Mouse (Mus musculus): Measurements from ENCODE around the gene Capns1. TPM values are rescaled to one million over a fixed set of nuclear protein-coding genes. Genes with fewer than 3 reads are reported as not detected.

Capns1 gene
- polyA plus RNA-seq, 1 experiment from 2014 or later, result 71.7 TPM

GRCm38 (mm10) chr7:30154040-30154439, 44.6 kb downstream of the Capns1 start:
- WGBS (ENCODE audit: insufficient replicate concordance), result 82% methylated on average over 1 of the region's 1 CpGs
- H3K27me3 ChIP-seq (ENCODE audit: control insufficient read depth, insufficient read depth, low read length), result no peaks in the 10 kb centered on the region
- no peak for ATAC-seq (replicated peaks; ENCODE audit: insufficient number of reproducible peaks, low FRiP score, low TSS enrichment)
- peaks cover 65% of the 10 kb centered on the region for H3K9me3 ChIP-seq (replicated peaks; ENCODE audit: control insufficient read depth, low read length)
- H3K4me3 ChIP-seq (ENCODE audit: low read depth, low read length), result no peak overlapping the region
- no peak overlapping the region for H3K27ac ChIP-seq (ENCODE audit: low read depth, low read length)
- H3K4me2 ChIP-seq, result no peak overlapping the region
- no peaks in the 10 kb centered on the region for H3K4me1 ChIP-seq (ENCODE audit: control insufficient read depth, insufficient read depth, low read length)
- H3K9ac ChIP-seq (ENCODE audit: low read depth, low read length), result no peak overlapping the region
- peaks cover 61% of the 10 kb centered on the region for H3K36me3 ChIP-seq (ENCODE audit: control insufficient read depth, insufficient read depth, low read length)

GRCm38 (mm10) chr7:30147011-30147410, 51.6 kb downstream of the Capns1 start:
- Histone ChIP-seq H3K4me1 (ENCODE audit: control insufficient read depth, insufficient read depth, low read length) (no peaks in the 10 kb centered on the region), H3K9ac (ENCODE audit: low read depth, low read length) (no peak overlapping the region), H3K27ac (ENCODE audit: low read depth, low read length) (no peak overlapping the region), H3K27me3 (ENCODE audit: control insufficient read depth, insufficient read depth, low read length) (no peaks in the 10 kb centered on the region), H3K4me3 (ENCODE audit: low read depth, low read length) (no peak overlapping the region), H3K36me3 (ENCODE audit: control insufficient read depth, insufficient read depth, low read length) (peaks cover 8% of the 10 kb centered on the region), H3K9me3 (replicated peaks; ENCODE audit: control insufficient read depth, low read length) (peaks cover 23% of the 10 kb centered on the region), H3K4me2 (no peak overlapping the region)
- no peak for ATAC-seq (replicated peaks; ENCODE audit: insufficient number of reproducible peaks, low FRiP score, low TSS enrichment)
- 94% methylated on average over 5 of the region's 5 CpGs for WGBS (ENCODE audit: insufficient replicate concordance)

GRCm38 (mm10) chr7:30143555-30144209, 54.9 kb downstream of the Capns1 start:
- WGBS (ENCODE audit: insufficient replicate concordance), result 2% methylated on average over 35 of the region's 35 CpGs
- H3K27ac ChIP-seq (ENCODE audit: low read depth, low read length), result peak overlapping the region; percentile 54; the same call in 1 of the 2 replicates
- 0 out of 2 replicates have a peak, but pooled peaks cover 5% of the 10 kb centered on the region for H3K36me3 ChIP-seq (ENCODE audit: control insufficient read depth, insufficient read depth, low read length)

GRCm38 (mm10) chr7:30143170-30143554, 55.4 kb downstream of the Capns1 start:
- Histone ChIP-seq H3K4me2 (peak overlapping the region; percentile 56), H3K9me3 (replicated peaks; ENCODE audit: control insufficient read depth, low read length) (no peaks in the 10 kb centered on the region), H3K4me1 (ENCODE audit: control insufficient read depth, insufficient read depth, low read length) (no peaks in the 10 kb centered on the region), H3K4me3 (ENCODE audit: low read depth, low read length) (peak overlapping the region; percentile 56), H3K27ac (ENCODE audit: low read depth, low read length) (no peak overlapping the region), H3K9ac (ENCODE audit: low read depth, low read length) (peak overlapping the region; percentile 68), H3K36me3 (ENCODE audit: control insufficient read depth, insufficient read depth, low read length) (0 out of 2 replicates have a peak, but pooled peaks cover 5% of the 10 kb centered on the region), H3K27me3 (ENCODE audit: control insufficient read depth, insufficient read depth, low read length) (no peaks in the 10 kb centered on the region)
- WGBS (ENCODE audit: insufficient replicate concordance), result 17% methylated on average over 8 of the region's 8 CpGs
- ATAC-seq (replicated peaks; ENCODE audit: insufficient number of reproducible peaks, low FRiP score, low TSS enrichment), result no peak

More at GRCm38 (mm10) chr7:30143555-30144209, 54.9 kb downstream of the Capns1 start:
- H3K27me3 ChIP-seq (ENCODE audit: control insufficient read depth, insufficient read depth, low read length), result no peaks in the 10 kb centered on the region
- H3K4me2 ChIP-seq, result peak overlapping the region; percentile 56
- H3K9me3 ChIP-seq (replicated peaks; ENCODE audit: control insufficient read depth, low read length), result no peaks in the 10 kb centered on the region
- H3K4me1 ChIP-seq (ENCODE audit: control insufficient read depth, insufficient read depth, low read length), result no peaks in the 10 kb centered on the region
- H3K9ac ChIP-seq (ENCODE audit: low read depth, low read length), result peak overlapping the region; percentile 68
- ATAC-seq (replicated peaks; ENCODE audit: insufficient number of reproducible peaks, low FRiP score, low TSS enrichment), result peak; percentile 89
- H3K4me3 ChIP-seq (ENCODE audit: low read depth, low read length), result peak overlapping the region; percentile 56

Other genes with a start within 250 kb of the Capns1 start
- gene Zfp74, start 244.7 kb downstream of the Capns1 start, polyA plus RNA-seq (2014; fragmentation: Nextera tagmentation; extraction: Ambion mirVana), result 7.0 and 10.0 TPM in 2 replicates
- gene Zfp568, start 214.9 kb downstream of the Capns1 start, polyA plus RNA-seq (2014; fragmentation: Nextera tagmentation; extraction: Ambion mirVana), result 28.8 and 30.4 TPM in 2 replicates
- gene Zfp14, start 147.4 kb downstream of the Capns1 start, polyA plus RNA-seq (2014; fragmentation: Nextera tagmentation; extraction: Ambion mirVana), result 3.1 and 3.8 TPM in 2 replicates
- gene Zfp82, start 125.9 kb downstream of the Capns1 start, polyA plus RNA-seq (2014; fragmentation: Nextera tagmentation; extraction: Ambion mirVana), result 4.1 TPM in 2 replicates
- gene Gm26920, start 108.4 kb downstream of the Capns1 start, polyA plus RNA-seq (2014; fragmentation: Nextera tagmentation; extraction: Ambion mirVana), result 0.26 and 0.96 TPM in 2 replicates
- 7.4 and 8.1 TPM in 2 replicates for gene Zfp566, start 108.3 kb downstream of the Capns1 start, polyA plus RNA-seq (2014; fragmentation: Nextera tagmentation; extraction: Ambion mirVana)
- 87.2 and 96.0 TPM in 2 replicates for gene Zfp260, start 104.0 kb downstream of the Capns1 start, polyA plus RNA-seq (2014; fragmentation: Nextera tagmentation; extraction: Ambion mirVana)
- gene Zfp382, start 76.9 kb downstream of the Capns1 start, polyA plus RNA-seq (2014; fragmentation: Nextera tagmentation; extraction: Ambion mirVana), result 5.3 and 5.8 TPM in 2 replicates
- gene Zfp146, start 29.1 kb downstream of the Capns1 start, polyA plus RNA-seq (2014; fragmentation: Nextera tagmentation; extraction: Ambion mirVana), result 6.6 and 10.4 TPM in 2 replicates
- 309 and 324 TPM in 2 replicates for gene Cox7a1, start 14.7 kb downstream of the Capns1 start, polyA plus RNA-seq (2014; fragmentation: Nextera tagmentation; extraction: Ambion mirVana)
- 120 and 126 TPM in 2 replicates for gene Polr2i, start 33.1 kb upstream of the Capns1 start, polyA plus RNA-seq (2014; fragmentation: Nextera tagmentation; extraction: Ambion mirVana)
- 184 and 185 TPM in 2 replicates for gene Tbcb, start 33.5 kb upstream of the Capns1 start, polyA plus RNA-seq (2014; fragmentation: Nextera tagmentation; extraction: Ambion mirVana)
- gene Ovol3, start 36.9 kb upstream of the Capns1 start, polyA plus RNA-seq (2014; fragmentation: Nextera tagmentation; extraction: Ambion mirVana), result not detected in 2 replicates
- gene Thap8, start 81.3 kb upstream of the Capns1 start, polyA plus RNA-seq (2014; fragmentation: Nextera tagmentation; extraction: Ambion mirVana), result 0.20 and 0.38 TPM in 2 replicates
- 7.7 and 9.9 TPM in 2 replicates for gene Wdr62, start 81.6 kb upstream of the Capns1 start, polyA plus RNA-seq (2014; fragmentation: Nextera tagmentation; extraction: Ambion mirVana)
- 18.6 and 22.1 TPM in 2 replicates for gene Clip3, start 92.9 kb upstream of the Capns1 start, polyA plus RNA-seq (2014; fragmentation: Nextera tagmentation; extraction: Ambion mirVana)
- gene Alkbh6, start 109.9 kb upstream of the Capns1 start, polyA plus RNA-seq (2014; fragmentation: Nextera tagmentation; extraction: Ambion mirVana), result 65.5 and 66.1 TPM in 2 replicates
- 18.1 and 20.0 TPM in 2 replicates for gene Syne4, start 116.0 kb upstream of the Capns1 start, polyA plus RNA-seq (2014; fragmentation: Nextera tagmentation; extraction: Ambion mirVana)
- not detected in 2 replicates for gene E130208F15Rik, start 122.9 kb upstream of the Capns1 start, polyA plus RNA-seq (2014; fragmentation: Nextera tagmentation; extraction: Ambion mirVana)
- 14.6 and 16.6 TPM in 2 replicates for gene Sdhaf1, start 125.1 kb upstream of the Capns1 start, polyA plus RNA-seq (2014; fragmentation: Nextera tagmentation; extraction: Ambion mirVana)
- 1.4 and 1.5 TPM in 2 replicates for gene Lrfn3, start 164.0 kb upstream of the Capns1 start, polyA plus RNA-seq (2014; fragmentation: Nextera tagmentation; extraction: Ambion mirVana)
- 8.9 and 9.2 TPM in 2 replicates for gene Tyrobp, start 214.9 kb upstream of the Capns1 start, polyA plus RNA-seq (2014; fragmentation: Nextera tagmentation; extraction: Ambion mirVana)
- 0.53 and 0.99 TPM in 2 replicates for gene Hcst, start 221.0 kb upstream of the Capns1 start, polyA plus RNA-seq (2014; fragmentation: Nextera tagmentation; extraction: Ambion mirVana)
- gene Nfkbid, start 222.9 kb upstream of the Capns1 start, polyA plus RNA-seq (2014; fragmentation: Nextera tagmentation; extraction: Ambion mirVana), result 1.0 and 1.4 TPM in 2 replicates
- gene Aplp1, start 246.7 kb upstream of the Capns1 start, polyA plus RNA-seq (2014; fragmentation: Nextera tagmentation; extraction: Ambion mirVana), result 34.9 and 37.8 TPM in 2 replicates